Mouse (Mus musculus) gastrocnemius, postnatal 10 days (tissue): ENCODE results near the gene Sapcd2. TPM values are rescaled to one million over a fixed set of nuclear protein-coding genes. Genes with fewer than 3 reads are reported as not detected.

Source experiments
- DNase-seq: peaks from one replicate; pipeline ENCODE4 v3.0.0; 2021; ENCODE audit warnings: mixed read lengths
- total RNA-seq, 2 experiments: library from RNA; stranded (reverse); gene quantifications; 2 replicates each; pipeline ENCODE4 v1.2.3; 2021

Gene Sapcd2
- total RNA-seq, 2 experiments from 2014 or later: 2.1 to 3.7 TPM

DNA sequence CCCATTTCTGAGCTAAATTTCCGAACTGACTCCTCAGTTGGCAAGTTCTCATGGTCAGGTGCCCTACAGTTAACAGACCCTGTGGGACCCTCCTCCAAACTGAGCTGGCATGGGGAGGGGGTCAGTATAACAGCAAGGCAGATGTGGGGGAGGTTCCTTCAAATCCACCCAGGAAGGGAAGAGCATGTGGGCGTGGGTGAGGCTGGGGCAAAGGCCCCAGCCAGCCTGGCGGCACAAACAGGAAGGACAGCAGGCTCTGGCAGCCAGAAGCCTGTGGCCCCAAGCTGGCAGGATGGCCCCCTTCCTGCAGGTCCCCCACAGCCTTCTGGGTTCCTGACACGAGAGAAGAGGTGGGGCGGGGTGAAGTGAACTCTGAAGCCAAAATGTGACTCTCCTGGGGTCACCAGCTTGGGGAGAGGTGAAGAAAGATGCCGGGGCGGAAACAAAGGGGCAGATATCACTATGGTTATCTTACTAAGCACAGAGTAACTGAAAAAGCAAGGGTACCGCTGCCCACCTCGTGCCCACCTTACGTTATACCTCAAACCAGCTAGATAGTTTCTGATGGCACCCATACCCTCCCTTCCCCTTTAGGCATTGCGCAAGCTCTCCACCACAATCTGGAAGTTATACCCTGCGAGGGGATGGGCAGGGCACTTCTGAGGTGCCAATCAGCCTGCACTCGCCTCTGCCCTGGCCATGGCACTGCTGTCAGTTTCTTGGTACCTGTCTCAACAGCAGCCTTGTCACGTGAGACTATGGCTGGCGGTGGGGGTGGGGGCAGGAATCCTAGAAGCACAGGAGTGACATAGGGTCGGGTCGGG lies 50.7 kb downstream of the Sapcd2 start, which contains the start of gene Fut7:
Fut7 (plus strand) TSS at position 681 of the 824 bp plus-strand sequence.
- no peak for DNase-seq

DNA sequence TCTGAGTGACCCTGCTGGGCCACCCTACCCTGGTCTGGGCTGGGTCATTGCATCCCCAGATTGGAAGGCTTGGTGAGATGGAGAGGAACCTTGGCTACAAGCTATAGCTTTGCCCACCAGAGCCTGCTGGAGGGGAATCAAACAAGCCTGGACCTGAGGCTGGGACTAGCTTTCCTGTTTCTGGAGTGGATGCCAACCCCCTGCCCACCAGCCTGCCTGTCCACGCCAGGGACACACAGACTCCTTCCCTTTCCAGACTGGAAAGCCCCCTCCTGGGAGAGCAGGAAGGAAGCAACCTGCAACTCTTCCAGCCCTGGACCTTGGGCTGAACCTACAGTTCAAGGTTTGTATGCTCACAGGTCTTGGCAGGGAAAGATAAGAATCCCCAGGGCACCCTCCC lies 51.5 kb downstream of the Sapcd2 start:
- no peak for DNase-seq

- no peak for DNase-seq
Measured at GRCm38 (mm10) chr2:25425481-25425880, 53.4 kb downstream of the Sapcd2 start.

- DNase-seq: peak; percentile 74
Measured at GRCm38 (mm10) chr2:25426721-25427191, 54.6 kb downstream of the Sapcd2 start.

DNA sequence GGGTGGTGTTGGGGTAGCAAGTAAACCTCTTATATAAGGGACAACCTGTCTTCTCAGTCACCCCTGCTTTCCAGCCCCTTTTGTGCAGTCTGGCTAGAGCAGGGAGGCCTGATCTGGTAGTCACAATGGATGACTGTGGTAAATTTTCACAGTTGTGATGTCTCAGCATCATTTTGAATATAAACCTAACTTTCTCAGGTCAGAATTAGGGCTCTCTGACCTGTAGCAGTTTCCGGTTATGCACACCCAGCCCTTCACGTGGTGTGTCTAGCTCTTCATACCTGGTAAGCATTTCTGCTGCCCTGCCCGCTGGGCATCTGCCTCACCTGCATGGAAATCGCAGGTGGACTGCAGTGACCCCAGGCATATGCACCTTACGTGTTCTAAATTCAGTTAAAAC lies 55.1 kb downstream of the Sapcd2 start:
- DNase-seq: no peak

Other genes with a start within 250 kb of the Sapcd2 start
- 10 to 100 TPM; 14.9 to 17.4 TPM for gene Nrarp, start 191.6 kb upstream of the Sapcd2 start, total RNA-seq
- 1 to 10 TPM; 1.9 to 2.9 TPM for gene Tor4a, start 175.4 kb upstream of the Sapcd2 start, total RNA-seq
- gene Nelfb, start 160.8 kb upstream of the Sapcd2 start, total RNA-seq: 10 to 100 TPM; 31.1 to 40.5 TPM
- gene Stpg3, start 157.7 kb upstream of the Sapcd2 start, total RNA-seq: not detected
- gene Fam166a, start 153.6 kb upstream of the Sapcd2 start, total RNA-seq: not detected
- 100 to 1,000 TPM; 470 to 500 TPM for gene Tubb4b, start 147.6 kb upstream of the Sapcd2 start, total RNA-seq
- not detected for gene Slc34a3, start 138.0 kb upstream of the Sapcd2 start, total RNA-seq
- gene Rnf224, start 135.5 kb upstream of the Sapcd2 start, total RNA-seq: not detected
- gene Rnf208, start 130.1 kb upstream of the Sapcd2 start, total RNA-seq: 1 to 10 TPM; 1.9 to 2.2 TPM
- not detected for gene Cysrt1, start 129.9 kb upstream of the Sapcd2 start, total RNA-seq
- 1 to 10 TPM; 1.3 to 1.4 TPM for gene AL732309.1, start 125.5 kb upstream of the Sapcd2 start, total RNA-seq
- gene Tmem203, start 116.9 kb upstream of the Sapcd2 start, total RNA-seq: 10 to 100 TPM; 14.9 to 16.0 TPM
- gene Tprn, start 109.7 kb upstream of the Sapcd2 start, total RNA-seq: 1 to 10 TPM; 4.7 to 6.8 TPM
- gene Ssna1, start 99.9 kb upstream of the Sapcd2 start, total RNA-seq: 10 to 100 TPM; 39.5 to 40.3 TPM
- gene Anapc2, start 99.8 kb upstream of the Sapcd2 start, total RNA-seq: 10 to 100 TPM; 35.2 to 52.2 TPM
- gene Tmem210, start 84.2 kb upstream of the Sapcd2 start, total RNA-seq: not detected
- gene Lrrc26, start 82.4 kb upstream of the Sapcd2 start, total RNA-seq: under 1 TPM in 1 of 2 experiments, not detected in 1; 0.26 TPM
- under 1 TPM; 0.47 to 0.63 TPM for gene Grin1, start 53.1 kb upstream of the Sapcd2 start, total RNA-seq
- 10 to 100 TPM; 21.0 to 25.2 TPM for gene Man1b1, start 40.0 kb upstream of the Sapcd2 start, total RNA-seq
- gene Dpp7, start 16.0 kb upstream of the Sapcd2 start, total RNA-seq: 1 to 10 TPM; 7.9 to 9.5 TPM
- 1 to 10 TPM; 9.0 to 9.8 TPM for gene Uap1l1, start 6.6 kb upstream of the Sapcd2 start, total RNA-seq
- gene Entpd2, start 23.6 kb downstream of the Sapcd2 start, total RNA-seq: 10 to 100 TPM; 29.9 to 30.5 TPM
- 10 to 100 TPM; 25.2 to 37.3 TPM for gene Npdc1, start 27.0 kb downstream of the Sapcd2 start, total RNA-seq
- gene Fut7, start 50.9 kb downstream of the Sapcd2 start, total RNA-seq: not detected
- gene Abca2, start 56.4 kb downstream of the Sapcd2 start, total RNA-seq: 10 to 100 TPM; 10.4 to 14.1 TPM
- gene Clic3, start 84.5 kb downstream of the Sapcd2 start, total RNA-seq: under 1 TPM in 1 of 2 experiments, not detected in 1; 0.52 TPM
- 10 to 100 TPM; 23.5 to 25.2 TPM for gene Paxx, start 88.8 kb downstream of the Sapcd2 start, total RNA-seq
- gene Ptgds, start 97.7 kb downstream of the Sapcd2 start, total RNA-seq: 1 to 10 TPM; 1.7 to 9.6 TPM
- not detected for gene Lcn12, start 121.6 kb downstream of the Sapcd2 start, total RNA-seq
- 10 to 100 TPM; 65.5 to 66.7 TPM for gene Fbxw5, start 128.4 kb downstream of the Sapcd2 start, total RNA-seq
- 1 to 10 TPM; 1.4 to 2.0 TPM for gene C8g, start 129.4 kb downstream of the Sapcd2 start, total RNA-seq
- gene Traf2, start 174.6 kb downstream of the Sapcd2 start, total RNA-seq: 10 to 100 TPM; 13.3 to 16.4 TPM
- gene Edf1, start 185.5 kb downstream of the Sapcd2 start, total RNA-seq: 100 to 1,000 TPM; 177 to 185 TPM
- gene Mamdc4, start 202.5 kb downstream of the Sapcd2 start, total RNA-seq: 1 to 10 TPM; 2.7 to 4.1 TPM
- gene Phpt1, start 202.9 kb downstream of the Sapcd2 start, total RNA-seq: 10 to 100 TPM; 45.8 to 49.0 TPM
- gene Ajm1, start 209.4 kb downstream of the Sapcd2 start, total RNA-seq: under 1 TPM; 0.14 to 0.38 TPM
- gene Rabl6, start 236.2 kb downstream of the Sapcd2 start, total RNA-seq: 10 to 100 TPM; 49.6 to 58.7 TPM
- gene Ccdc183, start 245.4 kb downstream of the Sapcd2 start, total RNA-seq: not detected
- 10 to 100 TPM; 12.2 to 13.9 TPM for gene Tmem141, start 249.7 kb downstream of the Sapcd2 start, total RNA-seq